Comparison of ENCODE assay signal across 23 mouse cellular contexts in the genomic region with DNA sequence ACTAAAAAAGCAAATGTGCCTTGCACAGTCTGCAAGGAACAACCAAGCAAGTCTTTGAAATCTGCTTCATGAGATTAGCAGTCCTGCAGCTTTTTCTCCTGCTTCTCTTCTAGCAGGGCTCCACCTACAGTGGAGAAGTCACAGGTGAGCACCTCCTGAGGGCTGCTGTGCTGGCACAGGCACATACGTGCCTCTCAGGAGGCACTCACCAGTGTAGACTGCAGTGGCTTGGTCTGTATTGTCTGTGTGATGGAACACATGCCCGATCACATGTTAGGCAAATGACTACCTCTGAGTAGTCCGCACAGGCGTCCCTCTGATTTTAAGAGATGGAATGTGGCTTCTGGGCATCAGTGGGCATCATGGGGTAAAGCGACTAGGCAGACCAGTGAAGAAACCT. TPM values are rescaled to one million over a fixed set of nuclear protein-coding genes. Genes with fewer than 3 reads are reported as not detected.
A peak's percentile ranks its signal among the peaks of the same experiment; 100 is the strongest.
DNase-seq lines count a peak whose midpoint lies in the region; ATAC-seq and TF ChIP-seq lines count a peak whose summit lies in the region.
"Had no signal": no experiment of that assay in that cellular context is flagged by ENCODE, and none has a peak within 500 bp of the region (broad histone marks: within the 10 kb centered on the region; RNA-seq: fewer than 3 reads in every experiment).

No protein-coding gene starts in this region.

- H3K9me3 ChIP-seq in intestine, postnatal 0 days (ENCODE audit: control insufficient read depth): no peaks in the 10 kb centered on the region
- H3K9me3 ChIP-seq in intestine, embryonic 16.5 days (ENCODE audit: control insufficient read depth, low read length): no peaks in the 10 kb centered on the region
- no peaks in the 10 kb centered on the region for H3K9me3 ChIP-seq in kidney, embryonic 14.5 days (ENCODE audit: control insufficient read depth, low read length)
- no peaks in the 10 kb centered on the region for H3K9me3 ChIP-seq in midbrain, embryonic 16.5 days (replicated peaks; ENCODE audit: control insufficient read depth, low read length, poor library complexity, severe bottlenecking)
- H3K9me3 ChIP-seq: embryonic facial prominence, embryonic 15.5 days; forebrain, embryonic 10.5 days; heart, embryonic 13.5 days; hindbrain, embryonic 15.5 days had no signal

- H3K27me3 ChIP-seq in intestine, postnatal 0 days (replicated peaks; ENCODE audit: control insufficient read depth, insufficient read depth, low read length): no peaks in the 10 kb centered on the region
- H3K27me3 ChIP-seq in intestine, embryonic 16.5 days (replicated peaks; ENCODE audit: control insufficient read depth, insufficient read depth, low read length): no peaks in the 10 kb centered on the region
- H3K27me3 ChIP-seq in kidney, embryonic 14.5 days (ENCODE audit: control insufficient read depth, insufficient read depth, low read length): no peaks in the 10 kb centered on the region
- H3K27me3 ChIP-seq in midbrain, embryonic 16.5 days (ENCODE audit: control insufficient read depth, insufficient read depth, low read depth, low read length): no peaks in the 10 kb centered on the region
- H3K27me3 ChIP-seq: CH12.LX; embryonic facial prominence, embryonic 15.5 days; heart, embryonic 13.5 days; hindbrain, embryonic 15.5 days; Patski had no signal

- DNase-seq in layer of hippocampus, adult 2 months (ENCODE audit: low spot score in 2 of 2): no peak
- no peak for DNase-seq in layer of hippocampus, postnatal 36 days
- peak; percentile 33 to 63 for DNase-seq in kidney, postnatal 25 days
- DNase-seq in retina, embryonic 14.5 days (ENCODE audit: low spot score): no peak
- DNase-seq: adrenal gland, adult 2 months; adrenal gland, postnatal 25 days; cerebellum, adult 8-10 months; embryo, embryonic 11 days; gastrocnemius, postnatal 10 days; heart, postnatal 36 days had no signal

- no peaks in the 10 kb centered on the region for H3K4me1 ChIP-seq in intestine, postnatal 0 days (replicated peaks; ENCODE audit: control insufficient read depth, insufficient read depth, low read length)
- H3K4me1 ChIP-seq in intestine, embryonic 16.5 days (ENCODE audit: control insufficient read depth, insufficient read depth, low read length): peaks cover 2% of the 10 kb centered on the region; the same call in 1 of the 2 replicates
- H3K4me1 ChIP-seq in kidney, embryonic 14.5 days (ENCODE audit: control insufficient read depth, insufficient read depth, low read length): no peaks in the 10 kb centered on the region
- no peaks in the 10 kb centered on the region for H3K4me1 ChIP-seq in midbrain, embryonic 16.5 days (ENCODE audit: control insufficient read depth, insufficient read depth, low read length)
- H3K4me1 ChIP-seq: embryonic facial prominence, embryonic 15.5 days; forebrain, embryonic 10.5 days; hindbrain, embryonic 15.5 days had no signal

- TF ChIP-seq CTCF in intestine, postnatal 0 days (IDR thresholded peaks at IDR 0.05; ENCODE audit: low read depth): no peak
- no peak for TF ChIP-seq CTCF in layer of hippocampus, adult 2 months (conservative IDR thresholded peaks at IDR 0.05)

- peak overlapping the region; percentile 16; the same call in 1 of the 2 replicates for H3K27ac ChIP-seq in intestine, postnatal 0 days (ENCODE audit: low read depth, low read length)
- H3K27ac ChIP-seq in intestine, embryonic 16.5 days (ENCODE audit: low read length): no peak overlapping the region
- peak overlapping the region; percentile 74; the same call in 1 of the 2 replicates for H3K27ac ChIP-seq in layer of hippocampus, adult 2 months
- H3K27ac ChIP-seq in kidney, embryonic 14.5 days (ENCODE audit: low read depth, low read length): peak overlapping the region; percentile 10; the same call in 1 of the 2 replicates
- no peak overlapping the region for H3K27ac ChIP-seq in midbrain, embryonic 16.5 days (ENCODE audit: low read length)
- H3K27ac ChIP-seq: embryonic facial prominence, embryonic 15.5 days; forebrain, embryonic 10.5 days; heart, embryonic 13.5 days; hindbrain, embryonic 15.5 days had no signal

- H3K9ac ChIP-seq in intestine, postnatal 0 days (ENCODE audit: low read depth, low read length): no peak overlapping the region
- H3K9ac ChIP-seq in intestine, embryonic 16.5 days (ENCODE audit: low read depth, low read length): no peak overlapping the region
- no peak overlapping the region for H3K9ac ChIP-seq in kidney, embryonic 14.5 days (ENCODE audit: low read depth, low read length)
- no peak overlapping the region for H3K9ac ChIP-seq in midbrain, embryonic 16.5 days (ENCODE audit: low read depth, low read length)
- H3K9ac ChIP-seq: embryonic facial prominence, embryonic 15.5 days; heart, embryonic 13.5 days; hindbrain, embryonic 15.5 days had no signal

- WGBS in intestine, postnatal 0 days: 89% methylated on average over 5 of the region's 5 CpGs
- 95% methylated on average over 5 of the region's 5 CpGs for WGBS in intestine, embryonic 16.5 days
- 82% methylated on average over 5 of the region's 5 CpGs for WGBS in kidney, embryonic 14.5 days
- WGBS in midbrain, embryonic 16.5 days: 95% methylated on average over 5 of the region's 5 CpGs

- H3K4me3 ChIP-seq in intestine, postnatal 0 days (ENCODE audit: low read depth, low read length): no peak overlapping the region
- H3K4me3 ChIP-seq in intestine, embryonic 16.5 days (ENCODE audit: low read length): no peak overlapping the region
- no peak overlapping the region for H3K4me3 ChIP-seq in layer of hippocampus, adult 2 months
- no peak overlapping the region for H3K4me3 ChIP-seq in kidney, embryonic 14.5 days (ENCODE audit: low read length)
- H3K4me3 ChIP-seq in midbrain, embryonic 16.5 days (ENCODE audit: low read depth, low read length): no peak overlapping the region
- H3K4me3 ChIP-seq: embryonic facial prominence, embryonic 15.5 days; erythroblast, embryonic 14.5 days; forebrain, embryonic 10.5 days; heart, embryonic 13.5 days; hindbrain, embryonic 15.5 days had no signal

- H3K36me3 ChIP-seq in intestine, postnatal 0 days (ENCODE audit: control insufficient read depth, insufficient read depth): peaks cover 47% of the 10 kb centered on the region
- peaks cover 5% of the 10 kb centered on the region; the same call in 1 of the 2 replicates for H3K36me3 ChIP-seq in intestine, embryonic 16.5 days (ENCODE audit: control insufficient read depth, insufficient read depth, low read length)
- H3K36me3 ChIP-seq in kidney, embryonic 14.5 days (ENCODE audit: control insufficient read depth, insufficient read depth, low read length): peaks cover 58% of the 10 kb centered on the region
- peaks cover 48% of the 10 kb centered on the region for H3K36me3 ChIP-seq in midbrain, embryonic 16.5 days (ENCODE audit: control insufficient read depth, insufficient read depth, low read length)

- H3K4me2 ChIP-seq in intestine, postnatal 0 days (replicated peaks; ENCODE audit: low read depth): no peak overlapping the region
- H3K4me2 ChIP-seq in intestine, embryonic 16.5 days (ENCODE audit: low read depth, low read length): no peak overlapping the region
- H3K4me2 ChIP-seq in kidney, embryonic 14.5 days (replicated peaks; ENCODE audit: low read depth, low read length): no peak overlapping the region
- H3K4me2 ChIP-seq in midbrain, embryonic 16.5 days (ENCODE audit: low read length): no peak overlapping the region
- H3K4me2 ChIP-seq: embryonic facial prominence, embryonic 15.5 days; heart, embryonic 13.5 days; hindbrain, embryonic 15.5 days had no signal

- no peak for ATAC-seq in intestine, postnatal 0 days
- ATAC-seq in intestine, embryonic 16.5 days: no peak
- ATAC-seq in kidney, embryonic 14.5 days (ENCODE audit: low FRiP score, low TSS enrichment): no peak
- no peak for ATAC-seq in midbrain, embryonic 16.5 days
- ATAC-seq: forebrain, embryonic 14.5 days; Patski had no signal

RNA-seq across cellular contexts. Expression of a gene that starts 25.0 kb away (rescaled TPM):
- 264 and 273 TPM in 2 replicates for polyA plus RNA-seq in intestine, postnatal 0 days (2015; fragmentation: Nextera tagmentation; extraction: Ambion mirVana)
- polyA plus RNA-seq in intestine, embryonic 16.5 days (2015; fragmentation: Nextera tagmentation; extraction: Ambion mirVana): 161 and 181 TPM in 2 replicates
- total RNA-seq in layer of hippocampus, adult 2 months (2021): 1 to 10 TPM; 3.7 to 5.4 TPM
- 1 to 10 TPM; 4.1 to 5.0 TPM for total RNA-seq in layer of hippocampus, postnatal 36 days (2021)
- polyA plus RNA-seq in kidney, embryonic 14.5 days (2014; fragmentation: Nextera tagmentation; extraction: Ambion mirVana): 6.6 and 7.3 TPM in 2 replicates
- 2.9 and 3.3 TPM in 2 replicates for polyA plus RNA-seq in midbrain, embryonic 16.5 days (2015; fragmentation: Nextera tagmentation; extraction: Ambion mirVana)
- total RNA-seq: adrenal gland, postnatal 25 days; CH12.LX; common myeloid progenitor, adult 5-6 weeks had no signal
- polyA plus RNA-seq: erythroblast, embryonic 14.5 days had no signal

Comparison
In these comparisons a context has a peak if more than half of its experiments do, and no peak if none do; other contexts are left out.
1. H3K27ac ChIP-seq: peak in intestine, postnatal 0 days (single experiment), layer of hippocampus, adult 2 months (single experiment) and kidney, embryonic 14.5 days (single experiment); none in intestine, embryonic 16.5 days (single experiment) and midbrain, embryonic 16.5 days (single experiment).
2. DNase-seq: peak in kidney, postnatal 25 days (2 of 2); none in layer of hippocampus, adult 2 months (0 of 2), layer of hippocampus, postnatal 36 days (0 of 2) and retina, embryonic 14.5 days (single experiment).
3. RNA of a gene that starts 25.0 kb away (polyA plus RNA-seq): 264 to 273 TPM in intestine, postnatal 0 days and 161 to 181 TPM in intestine, embryonic 16.5 days; 6.6 to 7.3 TPM in kidney, embryonic 14.5 days and 2.9 to 3.3 TPM in midbrain, embryonic 16.5 days; every median in the first group is over 10 times any median in the second.